Mouse (Mus musculus) liver, embryonic 16.5 days (tissue): ENCODE data around the gene Maff. TPM values are rescaled to one million over a fixed set of nuclear protein-coding genes. Genes with fewer than 3 reads are reported as not detected.

ENCODE experiments used
- ATAC-seq: fragments of 200-750 bp; cut with Nextera tagmentation; 2 replicates; pipeline ENCODE4 v1.8.0; 2017; ENCODE audit warnings: low read depth, mild to moderate bottlenecking, moderate number of reproducible peaks, moderate library complexity
- H3K27ac ChIP-seq: fragments of 300-500 bp; sonication (generic); 2 replicates; pipeline ENCODE4 v1.5.1; 2014; ENCODE audit warnings: mild to moderate bottlenecking, low read length
- H3K27me3 ChIP-seq: fragments of 300-500 bp; sonication (generic); 2 replicates; pipeline ENCODE4 v1.6.1; 2014; ENCODE audit warnings: low read depth, low read length, mixed read lengths; ENCODE audit not compliant: control insufficient read depth, insufficient read depth
- H3K36me3 ChIP-seq: fragments of 300-500 bp; sonication (generic); 2 replicates; pipeline ENCODE4 v1.6.1; 2014; ENCODE audit warnings: mild to moderate bottlenecking; ENCODE audit not compliant: control insufficient read depth, insufficient read depth
- H3K4me1 ChIP-seq: fragments of 300-500 bp; sonication (generic); 2 replicates; pipeline ENCODE4 v1.6.1; 2014; ENCODE audit warnings: low read depth, low read length, mixed read lengths; ENCODE audit not compliant: control insufficient read depth
- H3K4me2 ChIP-seq: fragments of 300-500 bp; sonication (generic); 2 replicates; pipeline ENCODE4 v1.6.1; 2014; ENCODE audit warnings: low read depth, low read length, mixed read lengths
- H3K4me3 ChIP-seq: fragments of 300-500 bp; sonication (generic); 2 replicates; pipeline ENCODE4 v1.5.1; 2014; ENCODE audit warnings: low read depth, mild to moderate bottlenecking, low read length
- H3K9ac ChIP-seq: fragments of 300-500 bp; sonication (generic); 2 replicates; pipeline ENCODE4 v1.6.1; 2014; ENCODE audit warnings: low read depth, low read length
- H3K9me3 ChIP-seq: fragments of 300-500 bp; sonication (generic); replicated peaks from 2 replicates; pipeline ENCODE4 v1.6.1; 2016; ENCODE audit warnings: low read length; ENCODE audit not compliant: control insufficient read depth
- WGBS: fragments of 180-500 bp; shearing (Covaris S2); extraction: QIAGEN DNeasy Blood & Tissue Kit; methylation state at CpG from one replicate; pipeline ENCODE4 v1.1.7; 2014; ENCODE audit not compliant: insufficient replicate concordance; 5-methylcytosine and 5-hydroxymethylcytosine counted together
- polyA plus RNA-seq: library from polyadenylated mRNA; unstranded; fragments of >200 nt; fragmentation: Nextera tagmentation; extraction: Ambion mirVana; gene quantifications from 2 replicates; pipeline ENCODE4 v1.2.1, GENCODE M21; 2015

Gene Maff
- polyA plus RNA-seq, 1 experiment from 2014 or later, result 3.3 TPM

DNA sequence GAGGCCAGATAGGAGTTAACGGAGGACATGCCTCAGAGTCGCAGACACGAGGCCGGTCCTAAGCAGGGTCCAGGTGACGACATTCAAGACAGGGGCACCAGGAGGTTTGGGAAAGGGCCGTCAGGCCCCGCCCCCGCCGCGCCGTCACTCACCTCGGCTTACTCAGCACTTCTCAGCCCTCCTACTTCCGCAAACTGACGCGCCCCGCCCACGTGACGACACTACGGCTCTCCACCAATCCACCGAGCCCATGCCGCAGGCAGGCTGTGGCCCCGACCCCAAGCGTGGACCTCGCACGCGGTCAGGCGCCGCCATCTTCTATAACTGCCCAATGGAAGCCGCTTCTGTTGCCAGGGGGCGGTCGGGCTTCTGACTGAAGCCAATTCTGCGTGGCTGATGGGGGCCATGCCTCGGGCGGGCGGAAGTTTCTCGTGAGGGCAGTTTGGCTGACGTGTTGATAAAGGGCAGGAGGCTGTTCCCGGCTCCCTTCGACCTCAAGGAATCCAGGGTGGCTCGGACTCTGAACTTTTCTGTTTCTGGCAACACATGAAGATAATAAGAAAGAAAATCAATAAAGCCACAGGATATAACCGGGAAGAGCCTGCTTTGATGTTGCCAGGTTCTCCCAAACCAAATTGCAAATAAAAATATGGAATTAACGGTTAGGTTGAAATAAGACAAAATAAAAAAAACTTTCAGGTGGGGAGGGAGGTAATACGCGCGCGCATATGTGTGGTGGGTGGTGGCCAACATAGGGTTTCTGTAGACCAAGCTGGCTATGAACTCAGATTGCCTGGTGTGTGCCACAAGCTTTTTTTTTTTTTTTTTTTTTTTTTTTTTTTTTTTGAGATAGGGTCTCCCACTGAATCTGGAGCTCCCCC is 18.1 kb upstream of the Maff start, which contains the start of gene Pla2g6:
Pla2g6 (minus strand) TSS at position 333 of the 881 bp plus-strand sequence.
- Histone ChIP-seq H3K4me1 (peaks cover 44% of the 10 kb centered on the region), H3K27me3 (no peaks in the 10 kb centered on the region), H3K9me3 (no peaks in the 10 kb centered on the region), H3K36me3 (no peaks in the 10 kb centered on the region), H3K9ac (peak within 1 kb of the TSS; percentile 86), H3K4me3 (peak within 1 kb of the TSS; percentile 79), H3K27ac (peak within 1 kb of the TSS; percentile 92), H3K4me2 (peak within 1 kb of the TSS; percentile 93)
- WGBS, result 1% methylated on average over 46 of the region's 46 CpGs
- ATAC-seq, result peak; percentile 96

DNA sequence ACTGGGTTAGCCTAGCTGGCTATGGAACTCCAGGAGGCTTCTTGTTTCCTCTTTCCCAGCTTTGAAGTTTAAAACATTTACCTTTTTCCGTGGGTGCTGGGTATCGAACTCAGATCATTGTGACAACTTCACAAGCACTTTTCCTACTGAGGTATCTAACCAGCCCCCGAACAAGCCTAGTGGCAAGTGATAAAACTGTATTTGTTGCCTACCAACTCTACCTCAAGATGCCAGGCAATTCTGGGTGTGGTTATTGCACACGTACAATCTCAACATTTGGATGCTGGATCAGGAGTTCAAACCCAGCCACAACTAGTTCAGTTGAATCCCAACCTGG is 17.5 kb upstream of the Maff start:
- peaks cover 44% of the 10 kb centered on the region for H3K4me1 ChIP-seq

DNA sequence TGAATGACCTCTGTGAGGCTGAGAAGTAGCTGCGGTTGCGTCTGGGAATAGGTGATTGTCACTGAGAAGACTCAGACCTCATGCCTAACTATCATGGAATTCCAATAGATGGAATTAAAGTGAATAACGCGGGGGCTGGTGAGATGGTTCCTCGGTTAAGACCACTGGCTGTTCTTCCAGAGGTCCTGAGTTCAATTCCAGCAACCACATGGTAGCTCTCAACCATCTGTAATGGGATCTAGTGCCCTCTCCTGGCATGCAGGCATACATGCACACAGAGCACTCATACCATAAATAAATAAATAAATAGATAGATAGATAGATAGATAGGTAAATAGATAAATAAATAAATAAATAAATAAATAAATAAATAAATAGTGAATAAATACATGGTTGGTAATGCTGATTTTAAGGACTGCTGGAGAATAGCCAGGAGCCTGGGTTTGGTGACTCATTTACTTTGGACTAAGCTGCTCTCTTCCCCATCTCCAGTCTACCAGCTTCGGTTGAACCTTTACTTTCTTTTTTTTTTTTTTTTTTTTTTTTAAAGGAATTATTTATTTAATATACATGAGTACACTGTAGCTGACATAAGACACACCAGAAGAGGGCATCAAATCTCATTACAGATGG is 17.0 kb upstream of the Maff start:
- H3K9ac ChIP-seq, result no peak overlapping the region
- no peak overlapping the region for H3K4me2 ChIP-seq
- H3K9me3 ChIP-seq, result no peaks in the 10 kb centered on the region
- no peak overlapping the region for H3K4me3 ChIP-seq
- H3K4me1 ChIP-seq, result peaks cover 40% of the 10 kb centered on the region
- no peaks in the 10 kb centered on the region for H3K27me3 ChIP-seq
- 90% methylated on average over 6 of the region's 6 CpGs for WGBS
- no peak overlapping the region for H3K27ac ChIP-seq
- no peaks in the 10 kb centered on the region for H3K36me3 ChIP-seq
- no peak for ATAC-seq

More for the DNA sequence above, 17.5 kb upstream of the Maff start:
- no peaks in the 10 kb centered on the region for H3K36me3 ChIP-seq
- WGBS, result 59% methylated on average over 4 of the region's 4 CpGs
- H3K27me3 ChIP-seq, result no peaks in the 10 kb centered on the region
- H3K27ac ChIP-seq, result no peak overlapping the region; the same call in 1 of the 2 replicates
- no peak for ATAC-seq
- H3K4me3 ChIP-seq, result no peak overlapping the region; the same call in 1 of the 2 replicates
- H3K9ac ChIP-seq, result no peak overlapping the region
- peak overlapping the region; percentile 93 for H3K4me2 ChIP-seq
- H3K9me3 ChIP-seq, result no peaks in the 10 kb centered on the region

DNA sequence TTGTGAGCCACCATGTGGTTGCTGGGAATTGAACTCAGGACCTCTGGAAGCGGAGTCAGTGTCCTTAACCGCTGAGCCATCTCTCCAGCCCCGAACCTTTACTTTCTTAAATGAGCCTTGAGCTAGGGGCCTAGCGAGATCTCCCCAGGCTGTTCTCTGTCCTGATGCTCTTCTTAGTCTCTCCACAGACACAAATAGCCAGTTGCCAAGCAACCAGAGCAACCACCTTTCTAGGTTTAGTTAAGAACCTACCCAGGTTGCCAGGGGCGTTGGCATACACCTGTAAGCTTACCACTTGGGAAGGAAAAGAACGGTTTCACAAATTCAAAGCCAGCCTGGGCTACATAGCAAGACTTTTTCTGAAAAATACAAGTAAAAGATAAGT is 16.4 kb upstream of the Maff start:
- no peak overlapping the region for H3K4me3 ChIP-seq
- no peak overlapping the region for H3K27ac ChIP-seq
- ATAC-seq, result no peak
- H3K4me1 ChIP-seq, result peaks cover 35% of the 10 kb centered on the region
- H3K4me2 ChIP-seq, result no peak overlapping the region
- no peaks in the 10 kb centered on the region for H3K27me3 ChIP-seq
- no peaks in the 10 kb centered on the region for H3K9me3 ChIP-seq
- H3K9ac ChIP-seq, result no peak overlapping the region
- no peaks in the 10 kb centered on the region for H3K36me3 ChIP-seq
- 79% methylated on average over 6 of the region's 6 CpGs for WGBS

DNA sequence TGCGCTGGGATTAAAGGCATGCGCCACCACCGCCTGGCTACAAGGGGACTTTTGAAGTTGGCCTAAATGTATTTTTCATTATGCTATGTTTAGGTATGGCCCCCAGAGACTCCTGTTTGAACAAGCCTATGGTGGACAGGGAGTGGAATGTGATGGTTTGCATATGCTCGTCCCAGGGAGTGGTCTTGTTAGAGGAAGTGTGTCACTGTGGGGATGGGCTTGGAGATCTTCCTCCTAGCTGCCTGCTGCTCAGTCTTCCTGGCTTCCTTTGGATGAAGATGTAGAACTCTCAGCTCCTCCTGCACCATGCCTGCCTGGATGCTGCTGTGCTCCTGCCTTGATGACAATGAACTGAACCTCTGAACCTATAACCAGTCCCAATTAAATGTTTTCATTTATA is 15.9 kb upstream of the Maff start:
- 68% methylated on average over 4 of the region's 4 CpGs for WGBS
- no peak overlapping the region for H3K4me3 ChIP-seq
- H3K9me3 ChIP-seq, result no peaks in the 10 kb centered on the region
- H3K4me2 ChIP-seq, result no peak overlapping the region
- ATAC-seq, result no peak
- H3K36me3 ChIP-seq, result no peaks in the 10 kb centered on the region
- no peaks in the 10 kb centered on the region for H3K27me3 ChIP-seq
- peaks cover 35% of the 10 kb centered on the region for H3K4me1 ChIP-seq
- H3K27ac ChIP-seq, result no peak overlapping the region
- H3K9ac ChIP-seq, result no peak overlapping the region

DNA sequence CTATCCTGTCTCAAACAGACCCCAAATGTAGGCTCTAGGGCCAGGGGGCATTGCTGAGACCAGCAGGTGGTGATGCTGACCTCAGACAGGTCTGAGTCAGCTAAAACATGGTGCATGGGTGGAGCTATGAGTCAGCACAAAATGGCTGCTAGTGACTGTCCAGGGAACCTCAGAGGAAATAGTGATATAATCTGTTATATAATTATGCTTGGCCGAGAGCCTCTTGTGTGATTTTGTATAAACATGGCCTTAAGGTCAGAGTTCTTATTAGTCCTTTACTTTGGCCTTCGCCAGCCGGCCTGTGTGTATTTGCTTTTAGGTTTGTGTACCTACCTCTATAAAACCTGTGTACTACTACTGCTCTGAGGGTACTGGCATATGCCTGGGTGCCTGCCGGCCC is 13.0 kb upstream of the Maff start:
- Histone ChIP-seq H3K36me3 (no peaks in the 10 kb centered on the region), H3K9ac (no peak overlapping the region), H3K27ac (peak overlapping the region; percentile 12), H3K9me3 (no peaks in the 10 kb centered on the region), H3K4me2 (no peak overlapping the region), H3K4me3 (no peak overlapping the region), H3K27me3 (peaks cover 2% of the 10 kb centered on the region; the same call in 1 of the 2 replicates), H3K4me1 (peaks cover 22% of the 10 kb centered on the region)
- ATAC-seq, result peak; percentile 82
- 41% methylated on average over 4 of the region's 4 CpGs for WGBS

DNA sequence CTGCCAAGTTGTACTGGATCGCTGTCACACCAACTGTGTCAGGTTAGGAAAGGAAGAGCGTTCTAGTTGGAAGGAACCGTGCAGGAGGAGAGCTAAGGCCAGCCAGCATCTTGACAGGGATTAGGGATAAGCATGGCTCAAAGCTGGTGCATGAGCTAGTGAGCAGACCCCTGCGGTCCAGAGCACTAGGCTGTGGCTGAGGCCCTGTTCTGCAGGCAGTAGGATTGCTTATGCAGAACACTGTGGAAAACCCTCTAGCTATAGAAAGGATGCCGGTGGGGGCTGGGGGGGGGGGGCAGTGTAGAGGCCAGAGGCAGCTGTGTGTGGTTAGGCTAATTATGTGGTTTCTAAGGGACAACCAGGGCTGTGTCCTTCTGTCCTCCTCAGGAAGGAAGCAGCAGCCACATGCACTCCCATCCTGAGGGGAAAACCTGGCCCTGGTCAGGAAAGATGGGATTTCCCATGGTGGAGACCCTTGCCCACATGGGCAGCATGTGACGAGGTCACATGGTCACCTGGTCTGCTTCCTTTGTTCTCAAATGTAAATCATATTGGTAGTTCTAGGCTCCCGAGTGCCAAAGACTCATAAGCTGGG is 11.3 kb upstream of the Maff start:
- no peak overlapping the region for H3K4me3 ChIP-seq
- 47% methylated on average over 7 of the region's 7 CpGs for WGBS
- no peaks in the 10 kb centered on the region for H3K36me3 ChIP-seq
- no peaks in the 10 kb centered on the region for H3K9me3 ChIP-seq
- no peak overlapping the region for H3K27ac ChIP-seq
- H3K27me3 ChIP-seq, result peaks cover 2% of the 10 kb centered on the region; the same call in 1 of the 2 replicates
- ATAC-seq, result no peak
- H3K9ac ChIP-seq, result no peak overlapping the region
- H3K4me1 ChIP-seq, result peaks cover 16% of the 10 kb centered on the region
- no peak overlapping the region for H3K4me2 ChIP-seq

DNA sequence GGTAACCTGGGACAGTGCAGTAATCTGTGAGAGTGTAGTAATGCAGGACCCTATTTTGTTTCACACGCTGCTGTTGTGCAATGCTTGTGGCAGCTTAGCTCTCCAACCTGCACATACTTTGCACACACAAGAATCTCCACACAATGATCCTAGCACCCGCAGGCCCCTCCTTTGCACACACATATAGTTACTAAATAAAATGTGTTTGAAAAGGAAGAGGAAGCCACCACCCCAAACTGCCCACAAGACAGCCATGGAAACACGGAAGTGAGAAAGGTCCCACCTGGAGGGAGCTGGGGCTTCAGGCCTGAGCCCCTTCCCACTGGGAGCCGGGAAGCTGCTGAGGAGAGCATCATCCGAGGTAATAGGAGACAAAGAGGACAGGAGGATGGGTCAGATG is 7.4 kb upstream of the Maff start:
- Histone ChIP-seq H3K4me2 (no peak overlapping the region), H3K4me3 (no peak overlapping the region), H3K9me3 (no peaks in the 10 kb centered on the region), H3K36me3 (no peaks in the 10 kb centered on the region), H3K27me3 (peaks cover 2% of the 10 kb centered on the region; the same call in 1 of the 2 replicates), H3K9ac (no peak overlapping the region), H3K4me1 (peaks cover 4% of the 10 kb centered on the region), H3K27ac (no peak overlapping the region)
- ATAC-seq, result no peak
- WGBS, result 48% methylated on average over 5 of the region's 5 CpGs
